Mouse (Mus musculus) duodenum, adult 2 months (tissue): Measurements from ENCODE around the gene Ces1f. TPM values are rescaled to one million over a fixed set of nuclear protein-coding genes. Genes with fewer than 3 reads are reported as not detected.

ENCODE experiments used
- polyA plus RNA-seq: library from polyadenylated mRNA; depleted of rRNA; stranded (reverse); fragments of >200 nt; gene quantifications from 2 replicates; pipeline ENCODE4 v1.2.3, GENCODE M21; 2012; ENCODE audit warnings: low replicate concordance; rRNA removed

Ces1f gene
- polyA plus RNA-seq: 29.1 and 52.0 TPM in 2 replicates

GRCm38 (mm10) chr8:93279556-93279955, at the start of gene Ces1f:
Gene Ces1f, minus strand, starts transcription at chr8:93279747.

GRCm38 (mm10) chr8:93229446-93229845, 50.1 kb downstream of the Ces1f start, which contains the start of gene Ces1e:
Gene Ces1e, minus strand, starts transcription at chr8:93229619.

Other genes with a start within 250 kb of the Ces1f start
- gene Ces1a, start 231.6 kb downstream of the Ces1f start, polyA plus RNA-seq: not detected in 2 replicates
- not detected in 2 replicates for gene Ces1b, start 199.7 kb downstream of the Ces1f start, polyA plus RNA-seq
- gene Ces1c, start 148.5 kb downstream of the Ces1f start, polyA plus RNA-seq: 0.13 and 0.53 TPM in 2 replicates
- gene Ces1d, start 81.9 kb downstream of the Ces1f start, polyA plus RNA-seq: 5.6 and 6.9 TPM in 2 replicates
- 5.4 and 16.4 TPM in 2 replicates for gene Ces1e, start 50.1 kb downstream of the Ces1f start, polyA plus RNA-seq
- gene Ces1g, start 57.6 kb upstream of the Ces1f start, polyA plus RNA-seq: 1.3 and 3.6 TPM in 2 replicates
- not detected in 2 replicates for gene Ces1h, start 100.0 kb upstream of the Ces1f start, polyA plus RNA-seq